Mouse (Mus musculus): ENCODE data around the gene Zmym3.
"Not testable (repeated sequence)": the region's sequence is repeated elsewhere in the genome, so short reads cannot be mapped to it uniquely, and the experiment has no call there.

DNA sequence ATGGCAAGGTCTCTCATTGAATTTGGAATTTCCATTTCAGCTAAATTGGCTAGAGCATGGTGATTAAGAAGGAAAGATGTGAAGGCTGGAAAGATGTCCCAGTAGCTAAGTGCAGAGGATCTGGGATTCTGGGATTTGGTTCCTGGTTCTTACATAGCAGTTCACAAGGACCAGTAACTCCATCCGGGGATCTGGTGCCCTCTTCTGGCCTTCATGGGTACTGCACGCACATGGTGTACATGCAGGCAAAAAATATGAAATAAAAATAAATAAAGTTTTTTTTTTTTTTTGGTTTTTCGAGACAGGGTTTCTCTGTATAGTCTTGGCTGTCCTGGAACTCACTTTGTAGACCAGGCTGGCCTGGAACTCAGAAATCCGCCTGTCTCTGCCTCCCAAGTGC is 61.7 kb downstream of the Zmym3 start:
- not testable (repeated sequence) for TF ChIP-seq CTCF (IDR thresholded peaks at IDR 0.05; ENCODE audit: extremely low read depth, insufficient read depth, insufficient read length, insufficient replicate concordance); POLR2A (IDR thresholded peaks at IDR 0.05; ENCODE audit: low read depth, low read length)
